Mouse (Mus musculus) lung, postnatal 25 days (tissue): Measurements from ENCODE around the gene Myo1c.
A peak's percentile ranks its signal among the peaks of the same experiment; 100 is the strongest.

ENCODE experiments used
- DNase-seq: peaks from one replicate; pipeline ENCODE4 v3.0.0; 2022; ENCODE audit warnings: low spot score

The Myo1c gene

GRCm38 (mm10) chr11:75650311-75650710, at the start of gene Myo1c:
TSS of gene Myo1c (plus strand) at chr11:75650504.
- no peak for DNase-seq

DNA sequence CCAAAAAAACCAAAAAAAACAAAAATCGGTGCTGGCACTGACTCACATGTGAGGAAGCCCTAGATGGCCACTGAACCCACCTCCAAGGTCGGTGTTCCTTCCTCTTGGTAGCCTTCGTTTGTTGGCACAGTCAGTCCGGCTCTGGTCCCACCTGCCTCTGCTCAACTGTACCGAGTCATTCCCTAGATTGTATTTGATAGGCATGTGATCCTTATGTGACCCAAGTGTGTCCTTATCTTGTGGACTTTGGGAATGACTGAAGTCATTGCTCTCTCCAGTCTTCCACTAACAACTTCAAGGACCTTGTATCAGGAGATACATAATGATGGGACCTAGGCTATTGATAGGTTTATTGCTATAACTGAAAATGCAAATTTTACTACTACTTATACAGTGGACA, 45.5 kb upstream of the Myo1c start:
- DNase-seq, result no peak

DNA sequence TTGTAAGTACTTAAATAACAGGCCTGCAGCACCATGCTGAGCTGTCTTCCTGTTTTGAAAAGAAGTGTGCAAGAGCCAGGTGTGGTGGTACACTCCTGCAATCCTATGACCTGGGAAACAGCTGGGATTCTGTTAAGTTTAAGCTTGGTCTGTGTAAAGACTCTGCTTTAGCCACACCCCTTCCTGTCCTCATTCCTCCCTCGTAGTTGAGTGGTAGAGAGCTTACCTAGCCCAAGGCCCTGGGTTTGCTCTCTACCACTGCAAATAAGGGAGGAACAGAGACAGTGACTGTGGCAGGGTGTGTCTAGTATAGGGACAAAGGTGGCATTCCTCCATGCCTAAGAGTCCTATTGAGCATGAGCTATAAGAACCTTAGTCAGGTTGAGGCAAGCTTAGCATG, 45.0 kb upstream of the Myo1c start:
- DNase-seq, result no peak

DNA sequence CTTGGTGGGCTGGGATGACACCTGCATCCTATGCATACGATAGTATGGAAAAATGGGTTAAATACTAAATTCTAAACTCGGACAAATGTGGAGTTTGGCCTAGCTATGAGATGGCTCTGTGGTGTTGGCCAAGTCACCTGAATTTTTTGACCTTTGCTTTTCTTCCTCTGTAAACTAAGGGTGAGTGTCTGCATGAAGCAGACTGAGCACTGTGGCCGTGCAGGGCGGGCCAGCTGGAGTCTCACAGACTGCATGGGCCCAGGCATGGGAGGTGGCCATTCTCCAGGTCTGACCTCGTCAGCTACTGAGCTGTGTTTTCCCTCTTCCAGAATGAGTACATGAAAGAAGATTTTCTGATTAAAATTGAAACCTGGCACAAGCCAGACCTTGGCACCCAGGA, 41.5 kb upstream of the Myo1c start:
- DNase-seq, result no peak

- DNase-seq, result no peak
These were observed 40.3 kb upstream of the Myo1c start for GRCm38 (mm10) chr11:75610021-75610420.

- no peak for DNase-seq
These were observed 35.5 kb upstream of the Myo1c start for GRCm38 (mm10) chr11:75614769-75615168.

- no peak for DNase-seq
These were observed 34.7 kb upstream of the Myo1c start for GRCm38 (mm10) chr11:75615556-75615955.

GRCm38 (mm10) chr11:75619133-75619532, 31.2 kb upstream of the Myo1c start:
- DNase-seq, result no peak

DNA sequence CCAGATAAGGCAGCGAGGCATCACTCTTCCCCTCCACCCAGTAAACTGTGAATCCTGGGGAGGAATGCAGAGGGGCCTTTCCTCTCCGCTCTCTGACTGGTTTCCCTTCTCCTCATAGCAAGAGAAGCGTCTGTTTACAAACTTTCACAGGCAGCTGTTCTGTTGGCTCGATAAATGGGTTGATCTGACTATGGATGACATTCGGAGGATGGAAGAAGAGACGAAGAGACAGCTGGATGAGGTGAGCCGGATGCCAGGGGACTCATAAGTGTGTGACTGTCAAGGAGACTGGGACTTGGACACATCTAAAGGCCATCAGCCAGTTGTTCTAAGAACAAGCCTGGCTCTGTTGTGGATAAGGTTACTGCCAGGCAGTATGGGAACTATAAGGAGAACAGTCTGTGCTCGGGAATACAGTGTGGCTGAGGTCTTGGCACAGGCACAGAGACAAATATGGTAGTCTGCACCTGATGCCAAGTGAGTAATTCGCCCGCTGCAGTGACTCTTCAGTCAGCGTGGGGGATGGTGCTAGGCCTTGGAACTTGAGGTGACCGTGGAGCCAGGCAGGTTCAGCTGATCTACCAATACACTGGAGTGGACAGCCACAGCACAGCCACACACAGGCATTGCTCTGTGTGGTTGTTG, 30.0 kb upstream of the Myo1c start:
- DNase-seq, result no peak

DNA sequence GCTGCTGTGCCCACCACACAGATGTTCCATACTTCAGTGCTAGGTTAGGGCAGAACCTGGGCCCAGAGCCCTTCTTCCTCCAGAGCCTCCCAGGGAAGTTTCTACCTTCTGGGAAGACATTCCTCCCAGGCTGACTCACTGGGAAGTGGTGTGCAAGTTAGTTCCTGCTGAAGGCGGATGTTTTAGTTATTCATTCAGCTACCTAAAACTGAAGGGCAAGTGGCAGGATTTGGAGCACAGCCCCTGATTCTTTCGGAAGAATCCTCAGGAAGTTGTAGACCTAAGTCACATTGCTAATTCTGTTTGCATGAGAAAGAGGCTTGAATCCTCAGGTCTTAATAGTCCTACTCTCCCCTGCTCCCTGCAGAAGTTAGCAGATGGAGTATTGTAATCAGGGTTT, 28.9 kb upstream of the Myo1c start:
- DNase-seq, result no peak

DNA sequence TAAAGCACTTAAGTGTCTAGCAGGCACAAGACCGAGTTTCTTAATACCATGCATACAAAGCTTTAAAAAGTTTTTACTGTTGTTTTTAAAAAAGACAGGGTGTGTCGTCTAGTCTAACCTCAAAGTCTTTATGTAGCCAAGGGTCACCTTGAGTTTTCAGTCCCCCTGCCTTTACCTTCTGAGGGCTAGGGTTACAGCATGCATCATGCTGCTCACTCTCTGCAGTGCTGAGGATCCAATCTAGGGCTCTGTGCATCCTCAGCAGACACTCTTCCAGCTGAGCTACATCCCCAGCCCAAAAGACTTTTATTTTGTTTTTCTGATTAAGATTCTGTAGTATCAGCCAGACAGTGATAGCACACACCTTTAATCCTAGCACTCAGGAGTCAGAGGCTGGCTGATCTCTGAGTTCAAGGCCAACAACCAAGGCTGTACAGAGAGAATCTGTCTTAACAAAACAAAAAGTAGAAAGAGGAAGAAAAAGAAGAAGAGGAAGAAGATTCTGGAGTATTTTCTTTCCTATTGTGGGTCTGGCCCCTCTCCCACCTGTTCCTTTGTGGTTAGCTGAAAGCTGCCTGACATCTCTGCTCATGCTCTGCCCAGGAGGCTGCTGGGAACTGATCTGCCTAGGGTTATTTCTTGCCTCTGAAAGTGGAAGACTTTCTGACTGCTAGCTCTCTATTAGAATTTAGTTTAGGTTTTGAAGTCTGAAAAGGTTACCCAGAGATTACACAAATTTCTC, 27.5 kb upstream of the Myo1c start:
- DNase-seq, result no peak

DNA sequence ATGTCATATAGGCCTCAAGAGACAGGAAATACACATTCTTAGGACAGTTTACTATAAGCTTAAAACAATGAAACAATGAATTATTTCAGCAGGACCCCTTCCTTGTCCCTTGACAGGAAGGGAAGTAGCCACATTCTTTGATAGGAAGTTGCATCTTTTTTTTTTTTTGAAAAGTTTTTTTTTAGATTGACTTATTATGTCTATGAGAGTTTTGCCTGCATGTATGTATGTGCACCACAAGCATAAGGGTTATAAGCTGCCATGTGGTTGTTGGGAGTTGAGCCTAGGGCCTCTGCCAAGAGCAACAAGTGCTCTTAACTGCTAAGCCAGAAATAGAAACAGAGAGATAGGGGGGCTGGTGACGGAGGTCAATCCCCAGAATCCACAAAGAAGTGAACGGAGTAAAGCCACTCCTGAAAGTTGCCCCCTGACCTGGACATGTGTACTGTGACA, 26.2 kb upstream of the Myo1c start:
- DNase-seq, result no peak

DNA sequence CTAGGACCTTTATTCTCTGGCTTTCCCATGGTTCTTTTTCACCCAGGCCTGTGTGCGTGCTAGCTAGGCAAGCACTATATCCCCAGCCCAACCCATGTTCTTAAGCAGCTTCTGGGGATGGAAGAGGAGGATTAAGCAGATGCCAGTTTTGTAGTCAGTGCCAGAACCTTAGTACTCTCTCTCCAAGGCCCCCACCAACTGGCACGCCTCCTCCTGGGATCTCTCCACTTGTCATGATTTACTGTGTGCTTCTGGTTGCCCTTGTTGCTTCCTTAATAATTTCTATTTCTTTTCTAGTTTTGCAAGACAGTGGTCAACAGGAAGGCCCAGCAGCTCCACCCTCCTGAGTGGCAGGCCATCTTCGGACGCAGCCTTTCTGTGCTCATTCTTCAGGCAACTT, 24.5 kb upstream of the Myo1c start:
- no peak for DNase-seq

DNA sequence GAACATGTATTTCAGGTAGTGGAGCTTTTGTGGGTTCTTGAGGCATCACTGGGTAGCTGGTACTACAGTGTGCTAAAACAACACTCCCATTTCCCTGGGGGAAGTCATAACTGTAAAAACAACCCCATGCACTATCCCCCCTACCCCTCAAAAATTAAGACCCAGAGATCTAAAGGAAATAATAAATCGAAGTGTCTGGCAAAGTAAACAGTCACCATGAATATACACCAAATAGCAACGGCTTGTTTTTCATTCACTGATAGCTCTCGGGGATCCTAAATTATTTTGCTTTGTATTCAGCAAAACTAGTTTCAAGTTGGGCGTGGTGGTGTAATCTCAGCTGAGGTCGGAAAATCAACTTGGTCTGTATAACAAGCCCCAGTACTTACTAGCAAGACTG, 20.2 kb upstream of the Myo1c start:
- DNase-seq, result no peak

- DNase-seq, result peak; percentile 98
These were observed 19.6 kb upstream of the Myo1c start, which contains the start of gene Inpp5k for GRCm38 (mm10) chr11:75630645-75631229. TSS of gene Inpp5k (plus strand) at chr11:75630988.

DNA sequence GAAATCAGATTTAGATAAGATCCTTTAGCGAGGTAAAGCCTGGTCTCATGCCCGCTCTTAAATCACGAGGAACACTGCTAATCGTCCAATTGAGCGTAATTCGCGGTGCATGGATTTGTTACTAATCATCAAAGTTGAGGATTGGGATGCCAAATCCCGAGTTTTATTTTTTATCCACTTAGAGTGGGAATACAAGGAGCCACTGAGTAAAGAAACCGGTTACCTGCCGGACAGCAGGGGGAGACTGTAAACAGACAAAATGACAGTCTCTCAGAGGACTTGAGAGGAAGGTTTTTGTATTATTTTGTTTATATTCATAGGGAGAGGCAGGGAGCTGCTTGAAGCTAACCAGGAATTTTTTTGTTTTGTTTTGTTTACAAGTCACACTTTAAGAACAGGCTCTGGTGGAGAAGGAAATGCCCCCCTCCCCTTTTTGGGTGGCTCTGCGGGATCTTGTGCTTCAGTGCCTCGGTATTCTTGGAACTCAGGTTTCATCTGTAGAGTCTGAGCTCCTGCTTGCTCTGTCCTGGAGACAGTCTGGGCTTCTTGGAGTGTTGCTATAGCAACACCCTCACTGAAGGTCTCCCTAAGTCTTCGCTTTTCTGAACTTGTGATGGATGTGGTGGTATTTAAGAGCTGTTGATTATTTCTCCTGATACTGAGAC, 18.6 kb upstream of the Myo1c start:
- peak; percentile 73 for DNase-seq

GRCm38 (mm10) chr11:75632921-75633320, 17.4 kb upstream of the Myo1c start:
- DNase-seq, result no peak

DNA sequence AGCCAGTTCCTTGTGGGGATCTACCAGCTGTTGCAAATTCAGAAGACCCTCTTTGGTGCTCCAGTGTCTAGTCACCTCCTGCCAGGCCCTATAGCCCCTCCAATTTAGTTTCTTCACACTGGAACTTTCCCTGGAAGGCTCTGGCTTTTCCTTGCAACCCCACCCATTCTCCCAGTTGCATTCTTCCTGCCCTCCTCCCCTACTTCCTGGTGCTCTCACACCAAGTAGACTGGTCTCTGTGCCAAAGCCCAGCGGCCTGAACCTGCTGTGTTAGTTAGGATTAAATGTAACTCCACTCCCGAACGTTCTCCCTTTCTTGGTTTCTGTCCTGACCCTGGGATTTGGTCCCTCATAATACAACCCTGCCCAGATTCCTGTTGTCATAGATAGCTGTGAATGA, 15.5 kb upstream of the Myo1c start:
- no peak for DNase-seq

DNA sequence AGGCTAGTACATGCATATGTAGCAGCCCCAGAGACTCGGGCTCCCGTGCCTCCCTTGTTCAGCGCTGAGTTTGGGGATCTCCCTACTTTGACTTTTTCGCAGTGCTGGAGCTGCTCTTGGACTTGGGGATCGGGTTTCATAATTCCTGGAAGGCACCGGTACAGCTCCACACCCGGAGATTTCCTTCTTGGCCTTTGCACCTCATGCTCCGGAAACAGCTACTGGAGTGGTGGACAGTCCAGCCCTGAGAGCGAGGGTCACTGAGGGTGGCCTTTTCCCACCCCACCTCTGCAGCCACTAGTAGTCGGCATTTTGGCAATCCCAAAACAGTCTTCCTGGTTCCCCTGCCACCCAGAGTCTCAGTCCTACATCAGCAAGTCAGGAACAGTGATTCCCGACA, 15.0 kb upstream of the Myo1c start:
- no peak for DNase-seq

- DNase-seq, result no peak
These were observed 7.0 kb upstream of the Myo1c start for GRCm38 (mm10) chr11:75643323-75643722.

DNA sequence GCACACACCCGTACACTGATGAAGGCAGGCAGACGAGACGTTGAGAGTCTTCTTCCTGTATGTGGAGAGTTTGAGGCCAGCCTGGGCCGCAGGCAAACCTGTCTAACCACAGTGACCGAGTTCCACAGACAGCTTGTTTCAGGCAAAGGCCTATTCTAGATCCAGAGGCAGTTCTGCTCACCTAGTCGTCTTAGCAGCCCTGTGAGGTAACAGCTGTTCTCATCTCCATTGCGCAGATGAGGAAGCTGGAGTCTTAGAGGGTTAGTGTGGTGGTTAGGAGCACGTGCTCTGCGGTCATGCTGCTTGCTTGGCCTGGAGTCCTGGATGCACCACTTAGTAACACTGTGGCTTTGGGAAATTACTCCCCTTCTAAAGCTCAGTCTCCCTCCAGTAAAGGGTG, 5.6 kb upstream of the Myo1c start:
- no peak for DNase-seq

DNA sequence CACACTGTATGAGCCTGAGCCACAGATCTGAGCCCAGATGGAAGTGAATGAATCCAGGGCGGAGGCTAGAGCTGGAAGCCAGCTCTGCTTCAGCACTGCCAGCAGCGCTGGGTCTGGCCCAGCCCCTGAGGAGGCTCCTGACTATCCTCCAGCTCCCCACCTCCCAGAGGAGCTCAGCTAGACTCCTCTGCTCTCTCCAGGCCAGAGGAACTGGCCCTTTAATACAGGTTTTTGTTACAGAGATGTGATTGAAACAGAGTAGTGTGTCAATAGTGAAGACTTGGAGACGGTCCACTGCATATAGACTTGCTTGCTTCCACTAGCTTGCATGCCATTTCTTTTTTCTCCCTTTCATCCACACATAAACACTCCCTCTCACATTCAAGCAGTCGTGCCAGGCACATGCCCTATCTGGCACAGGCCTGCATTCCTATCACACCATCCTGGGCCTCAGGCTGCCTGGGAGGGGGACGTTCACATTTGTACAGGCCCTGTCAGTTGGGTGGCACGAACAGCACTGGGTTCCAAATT, 2.6 kb upstream of the Myo1c start:
- no peak for DNase-seq

DNA sequence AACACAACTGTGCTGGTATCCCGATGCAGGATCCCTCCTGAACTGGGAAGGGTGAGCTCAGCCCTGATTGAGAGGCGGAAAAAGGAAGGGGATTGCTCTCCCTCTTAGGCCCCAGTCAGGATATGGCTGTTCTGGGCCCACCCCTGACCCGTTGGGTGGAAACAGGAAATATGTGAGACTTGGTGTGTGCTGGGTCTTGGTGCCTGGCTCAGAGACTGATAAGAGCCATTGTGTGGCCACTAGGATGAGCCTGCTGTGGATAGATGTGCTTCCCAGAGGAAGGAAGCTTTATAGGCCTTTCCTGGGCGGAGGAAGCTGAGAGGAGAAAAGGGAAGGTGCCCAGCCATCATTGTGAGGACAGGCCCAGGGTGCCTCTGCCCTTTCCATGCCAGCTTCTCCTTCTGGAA, 1.1 kb upstream of the Myo1c start:
- peak; percentile 81 for DNase-seq
